In the genomic region with DNA sequence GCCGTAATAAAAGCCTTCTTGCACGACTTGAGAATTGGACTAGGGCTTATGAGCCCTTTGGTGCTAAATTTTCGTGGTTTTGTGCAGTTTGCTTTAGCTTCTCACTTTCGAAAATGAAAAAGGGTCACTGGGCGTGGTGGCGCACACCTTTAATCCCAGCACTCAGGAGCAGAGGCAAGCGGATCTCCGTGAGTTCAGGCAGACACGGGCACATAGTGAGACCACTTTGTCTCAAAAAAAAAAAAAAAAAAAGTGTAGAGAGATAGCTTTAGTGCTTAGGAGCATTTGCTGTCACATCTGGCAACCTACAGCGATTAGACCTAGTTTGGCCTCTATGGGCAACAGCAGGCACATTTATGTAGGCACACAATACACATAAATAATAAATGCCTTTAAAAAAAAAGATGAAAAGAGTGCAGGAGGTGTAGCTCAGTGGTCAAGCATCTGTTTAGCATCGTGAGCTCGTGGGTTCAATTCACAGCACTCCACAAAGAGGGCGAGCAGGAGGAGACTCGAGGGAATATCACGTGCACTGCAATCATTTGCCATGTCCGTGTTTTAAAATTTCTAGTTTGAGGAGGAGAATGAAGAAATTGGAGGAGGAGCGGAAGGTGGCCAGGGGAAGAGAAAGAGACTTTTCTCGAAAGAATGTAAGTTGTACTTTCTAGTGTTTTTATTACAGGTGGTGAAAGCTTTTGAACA, we compare ENCODE assay signal across 7 mouse cellular contexts. TPM values are rescaled to one million over a fixed set of nuclear protein-coding genes. Genes with fewer than 3 reads are reported as not detected.
DNase-seq lines count a peak whose midpoint lies in the region; ATAC-seq and TF ChIP-seq lines count a peak whose summit lies in the region.

No protein-coding gene starts in this region.

- TF ChIP-seq EP300 in lung, postnatal 0 days (IDR thresholded peaks at IDR 0.05), result no peak

- peak overlapping the region; percentile 81; the same call in 1 of the 2 replicates for H3K27ac ChIP-seq in lung, postnatal 0 days (ENCODE audit: low read length)
- H3K27ac ChIP-seq in embryonic facial prominence, embryonic 15.5 days (replicated peaks), result 0 out of 2 replicates have a peak overlapping the region, but pooled peaks have one; percentile 82
- H3K27ac ChIP-seq in limb, embryonic 11.5 days (replicated peaks; ENCODE audit: low read depth, low read length), result no peak overlapping the region

- no peak for DNase-seq in lung, postnatal 0 days (ENCODE audit: low spot score)
- DNase-seq in lung, postnatal 4 days, result no peak
- no peak for DNase-seq in limb, embryonic 11.5 days (ENCODE audit: low spot score)
- DNase-seq in splenic B cell, adult 2 months (ENCODE audit: low read depth, low spot score), result peak; percentile 18
- no peak for DNase-seq in layer of hippocampus, postnatal 10 days (ENCODE audit: low spot score in 2 of 2)
- no peak for DNase-seq in left cerebral cortex, adult 8-10 months (ENCODE audit: low spot score in 2 of 2)

- no peaks in the 10 kb centered on the region for H3K36me3 ChIP-seq in lung, postnatal 0 days (ENCODE audit: insufficient read depth, low read length)
- H3K36me3 ChIP-seq in embryonic facial prominence, embryonic 15.5 days, result no peaks in the 10 kb centered on the region
- H3K36me3 ChIP-seq in limb, embryonic 11.5 days (ENCODE audit: control insufficient read depth, insufficient read depth, low read length), result no peaks in the 10 kb centered on the region
- H3K36me3 ChIP-seq in splenic B cell, adult 2 months (ENCODE audit: control insufficient read depth, insufficient read depth, low read length, poor library complexity, severe bottlenecking), result no peaks in the 10 kb centered on the region

- no peaks in the 10 kb centered on the region for H3K9me3 ChIP-seq in lung, postnatal 0 days (ENCODE audit: low read length)
- H3K9me3 ChIP-seq in embryonic facial prominence, embryonic 15.5 days (replicated peaks), result no peaks in the 10 kb centered on the region
- H3K9me3 ChIP-seq in limb, embryonic 11.5 days (ENCODE audit: control insufficient read depth, low read length), result no peaks in the 10 kb centered on the region

- peak overlapping the region; percentile 71 for H3K4me2 ChIP-seq in lung, postnatal 0 days (replicated peaks; ENCODE audit: low read depth, low read length)
- H3K4me2 ChIP-seq in embryonic facial prominence, embryonic 15.5 days (replicated peaks), result peak overlapping the region; percentile 62
- peak overlapping the region; percentile 77 for H3K4me2 ChIP-seq in limb, embryonic 11.5 days (ENCODE audit: low read depth, severe bottlenecking)

- peak overlapping the region; percentile 83 for H3K4me3 ChIP-seq in lung, postnatal 0 days (ENCODE audit: low read depth, low read length)
- peak overlapping the region; percentile 66 for H3K4me3 ChIP-seq in embryonic facial prominence, embryonic 15.5 days (replicated peaks)
- peak overlapping the region; percentile 63 for H3K4me3 ChIP-seq in limb, embryonic 11.5 days (ENCODE audit: low read depth, low read length)

- no peak for ATAC-seq in lung, postnatal 0 days
- no peak for ATAC-seq in embryonic facial prominence, embryonic 15.5 days (ENCODE audit: insufficient number of reproducible peaks, low FRiP score, low TSS enrichment, low read depth)
- ATAC-seq in limb, embryonic 11.5 days (ENCODE audit: insufficient number of reproducible peaks, low FRiP score, low TSS enrichment, low read depth), result no peak

- no peak for TF ChIP-seq CTCF in lung, postnatal 0 days (IDR thresholded peaks at IDR 0.05)

- H3K4me1 ChIP-seq in lung, postnatal 0 days (ENCODE audit: insufficient read depth, low read depth, low read length), result no peaks in the 10 kb centered on the region
- peaks cover 18% of the 10 kb centered on the region for H3K4me1 ChIP-seq in embryonic facial prominence, embryonic 15.5 days
- H3K4me1 ChIP-seq in limb, embryonic 11.5 days (ENCODE audit: control insufficient read depth, insufficient read depth, low read length), result 0 out of 2 replicates have a peak, but pooled peaks cover 5% of the 10 kb centered on the region

- H3K9ac ChIP-seq in lung, postnatal 0 days (replicated peaks; ENCODE audit: low read depth), result peak overlapping the region; percentile 85
- H3K9ac ChIP-seq in embryonic facial prominence, embryonic 15.5 days, result peak overlapping the region; percentile 71
- H3K9ac ChIP-seq in limb, embryonic 11.5 days (ENCODE audit: low read length), result peak overlapping the region; percentile 82

- no peaks in the 10 kb centered on the region for H3K27me3 ChIP-seq in lung, postnatal 0 days (replicated peaks; ENCODE audit: insufficient read depth, low read length)
- H3K27me3 ChIP-seq in embryonic facial prominence, embryonic 15.5 days, result no peaks in the 10 kb centered on the region
- H3K27me3 ChIP-seq in limb, embryonic 11.5 days (ENCODE audit: control insufficient read depth, insufficient read depth, low read length), result no peaks in the 10 kb centered on the region
- no peaks in the 10 kb centered on the region for H3K27me3 ChIP-seq in splenic B cell, adult 2 months (ENCODE audit: control insufficient read depth, insufficient read depth, low read length, poor library complexity, severe bottlenecking)

- 43% methylated on average over 18 of the region's 18 CpGs for WGBS in lung, postnatal 0 days
- WGBS in embryonic facial prominence, embryonic 15.5 days, result 36% methylated on average over 18 of the region's 18 CpGs
- WGBS in limb, embryonic 11.5 days, result 51% methylated on average over 18 of the region's 18 CpGs

RNA-seq across cellular contexts. Expression of a gene that starts 1.0 kb away (rescaled TPM):
- polyA plus RNA-seq in lung, postnatal 0 days (2015; fragmentation: Nextera tagmentation; extraction: Ambion mirVana), result 41.0 and 45.9 TPM in 2 replicates
- polyA plus RNA-seq in embryonic facial prominence, embryonic 15.5 days (2015; fragmentation: Nextera tagmentation; extraction: Ambion mirVana), result 43.1 and 51.3 TPM in 2 replicates
- 48.1 and 54.8 TPM in 2 replicates for polyA plus RNA-seq in limb, embryonic 11.5 days (2014; fragmentation: Nextera tagmentation; extraction: Ambion mirVana)
- total RNA-seq in layer of hippocampus, postnatal 10 days (2021), result 10 to 100 TPM; 33.1 to 33.2 TPM
- 10 to 100 TPM; 21.8 to 24.8 (median 22.1) TPM for total RNA-seq in left cerebral cortex, adult 8-10 months (2022)

RNA-seq across cellular contexts. Expression of a gene that starts 10.2 kb away (rescaled TPM):
- polyA plus RNA-seq in lung, postnatal 0 days (2015; fragmentation: Nextera tagmentation; extraction: Ambion mirVana), result 41.8 and 42.7 TPM in 2 replicates
- 48.6 and 49.6 TPM in 2 replicates for polyA plus RNA-seq in embryonic facial prominence, embryonic 15.5 days (2015; fragmentation: Nextera tagmentation; extraction: Ambion mirVana)
- 37.1 and 39.7 TPM in 2 replicates for polyA plus RNA-seq in limb, embryonic 11.5 days (2014; fragmentation: Nextera tagmentation; extraction: Ambion mirVana)
- total RNA-seq in layer of hippocampus, postnatal 10 days (2021), result 10 to 100 TPM; 43.3 to 43.8 TPM
- total RNA-seq in left cerebral cortex, adult 8-10 months (2022), result 10 to 100 TPM; 46.4 to 52.3 (median 48.7) TPM

RNA-seq across cellular contexts. Expression of a gene that starts 18.6 kb away (rescaled TPM):
- polyA plus RNA-seq in lung, postnatal 0 days (2015; fragmentation: Nextera tagmentation; extraction: Ambion mirVana), result 7.8 and 8.2 TPM in 2 replicates
- polyA plus RNA-seq in embryonic facial prominence, embryonic 15.5 days (2015; fragmentation: Nextera tagmentation; extraction: Ambion mirVana), result 18.0 and 19.9 TPM in 2 replicates
- 8.3 and 9.3 TPM in 2 replicates for polyA plus RNA-seq in limb, embryonic 11.5 days (2014; fragmentation: Nextera tagmentation; extraction: Ambion mirVana)
- 100 to 1,000 TPM; 130 to 141 TPM for total RNA-seq in layer of hippocampus, postnatal 10 days (2021)
- 100 to 1,000 TPM; 114 to 149 (median 124) TPM for total RNA-seq in left cerebral cortex, adult 8-10 months (2022)

RNA-seq across cellular contexts. Expression of a gene that starts 36.1 kb away (rescaled TPM):
- 32.4 and 45.7 TPM in 2 replicates for polyA plus RNA-seq in lung, postnatal 0 days (2015; fragmentation: Nextera tagmentation; extraction: Ambion mirVana)
- polyA plus RNA-seq in embryonic facial prominence, embryonic 15.5 days (2015; fragmentation: Nextera tagmentation; extraction: Ambion mirVana), result 3.3 and 4.1 TPM in 2 replicates
- polyA plus RNA-seq in limb, embryonic 11.5 days (2014; fragmentation: Nextera tagmentation; extraction: Ambion mirVana), result 0.21 and 0.34 TPM in 2 replicates
- total RNA-seq in layer of hippocampus, postnatal 10 days (2021), result 10 to 100 TPM; 16.8 to 22.0 TPM
- total RNA-seq in left cerebral cortex, adult 8-10 months (2022), result 10 to 100 TPM; 29.3 to 41.9 (median 35.1) TPM

RNA-seq across cellular contexts. Expression of a gene that starts 38.5 kb away (rescaled TPM):
- 6.4 and 7.9 TPM in 2 replicates for polyA plus RNA-seq in lung, postnatal 0 days (2015; fragmentation: Nextera tagmentation; extraction: Ambion mirVana)
- polyA plus RNA-seq in embryonic facial prominence, embryonic 15.5 days (2015; fragmentation: Nextera tagmentation; extraction: Ambion mirVana), result 2.8 and 6.1 TPM in 2 replicates
- 0.47 TPM in 1 of 2 replicates, not detected in the other for polyA plus RNA-seq in limb, embryonic 11.5 days (2014; fragmentation: Nextera tagmentation; extraction: Ambion mirVana)
- 1 to 10 TPM; 2.1 to 2.7 TPM for total RNA-seq in layer of hippocampus, postnatal 10 days (2021)
- total RNA-seq in left cerebral cortex, adult 8-10 months (2022), result 1 to 10 TPM; 2.2 to 3.5 (median 2.7) TPM
